Mouse (Mus musculus): ENCODE results near the gene Nek6. TPM values are rescaled to one million over a fixed set of nuclear protein-coding genes. Genes with fewer than 3 reads are reported as not detected.
A peak's percentile ranks its signal among the peaks of the same experiment; 100 is the strongest.

Gene Nek6
- polyA plus RNA-seq, 1 experiment from 2014 or later: 70.9 TPM

DNA sequence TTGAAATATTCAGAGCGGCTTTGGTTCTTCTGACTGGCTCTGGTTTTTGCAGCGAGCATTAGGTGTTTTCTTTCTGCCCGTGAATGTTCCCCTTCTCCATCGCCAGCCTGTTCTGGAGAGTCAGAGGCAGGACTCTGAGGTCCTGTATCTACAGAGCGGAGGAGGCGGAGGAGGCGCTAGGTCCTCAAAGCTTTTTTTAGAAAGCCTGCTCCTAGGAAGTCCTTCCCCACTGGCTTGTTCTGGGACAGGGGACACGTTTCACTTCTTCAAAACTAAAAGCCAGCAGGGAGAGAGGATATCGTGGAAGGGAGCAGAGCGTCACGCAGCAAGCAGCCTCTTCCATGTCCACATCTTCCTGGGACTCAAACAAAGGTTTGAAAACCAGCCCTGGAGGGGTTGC lies 26.9 kb upstream of the Nek6 start:
- no peaks in the 10 kb centered on the region for H3K9me3 ChIP-seq (ENCODE audit: control insufficient read depth)
- H3K27ac ChIP-seq (ENCODE audit: low read depth, low read length): peak overlapping the region; percentile 50; the same call in 1 of the 2 replicates
- H3K36me3 ChIP-seq (ENCODE audit: control insufficient read depth, insufficient read depth): no peaks in the 10 kb centered on the region
- no peak for ATAC-seq
- 81% methylated on average over 11 of the region's 11 CpGs for WGBS
- no peak overlapping the region for H3K9ac ChIP-seq (ENCODE audit: low read depth, low read length)
- H3K4me3 ChIP-seq (ENCODE audit: low read depth, low read length): no peak overlapping the region
- no peak overlapping the region for H3K4me2 ChIP-seq (replicated peaks; ENCODE audit: low read depth)
- no peaks in the 10 kb centered on the region for H3K27me3 ChIP-seq (replicated peaks; ENCODE audit: control insufficient read depth, insufficient read depth, low read length)
- peaks cover 15% of the 10 kb centered on the region for H3K4me1 ChIP-seq (replicated peaks; ENCODE audit: control insufficient read depth, insufficient read depth, low read length)
- TF ChIP-seq CTCF (IDR thresholded peaks at IDR 0.05; ENCODE audit: low read depth): no peak

- peak; percentile 50; the same call in 1 of the 2 replicates for ATAC-seq
- 50% methylated on average over 3 of the region's 3 CpGs for WGBS
- H3K27ac ChIP-seq (ENCODE audit: low read depth, low read length): peak overlapping the region; percentile 92
Measured at GRCm38 (mm10) chr2:38485409-38485808, 26.0 kb upstream of the Nek6 start.

GRCm38 (mm10) chr2:38485957-38486931 lies 25.2 kb upstream of the Nek6 start:
- Histone ChIP-seq H3K27me3 (replicated peaks; ENCODE audit: control insufficient read depth, insufficient read depth, low read length) (no peaks in the 10 kb centered on the region), H3K4me3 (ENCODE audit: low read depth, low read length) (no peak overlapping the region), H3K36me3 (ENCODE audit: control insufficient read depth, insufficient read depth) (no peaks in the 10 kb centered on the region), H3K4me2 (replicated peaks; ENCODE audit: low read depth) (0 out of 2 replicates have a peak overlapping the region, but pooled peaks have one; percentile 14), H3K9ac (ENCODE audit: low read depth, low read length) (no peak overlapping the region), H3K4me1 (replicated peaks; ENCODE audit: control insufficient read depth, insufficient read depth, low read length) (peaks cover 15% of the 10 kb centered on the region), H3K27ac (ENCODE audit: low read depth, low read length) (peak overlapping the region; percentile 92), H3K9me3 (ENCODE audit: control insufficient read depth) (no peaks in the 10 kb centered on the region)
- 24% methylated on average over 6 of the region's 6 CpGs for WGBS
- ATAC-seq: peak; percentile 97
- peak; percentile 35 for TF ChIP-seq CTCF (IDR thresholded peaks at IDR 0.05; ENCODE audit: low read depth)

More at GRCm38 (mm10) chr2:38485409-38485808, 26.0 kb upstream of the Nek6 start:
- Histone ChIP-seq H3K4me3 (ENCODE audit: low read depth, low read length) (no peak overlapping the region), H3K36me3 (ENCODE audit: control insufficient read depth, insufficient read depth) (no peaks in the 10 kb centered on the region), H3K9ac (ENCODE audit: low read depth, low read length) (no peak overlapping the region), H3K4me2 (replicated peaks; ENCODE audit: low read depth) (no peak overlapping the region), H3K27me3 (replicated peaks; ENCODE audit: control insufficient read depth, insufficient read depth, low read length) (no peaks in the 10 kb centered on the region), H3K9me3 (ENCODE audit: control insufficient read depth) (no peaks in the 10 kb centered on the region), H3K4me1 (replicated peaks; ENCODE audit: control insufficient read depth, insufficient read depth, low read length) (peaks cover 15% of the 10 kb centered on the region)
- TF ChIP-seq CTCF (IDR thresholded peaks at IDR 0.05; ENCODE audit: low read depth): no peak

GRCm38 (mm10) chr2:38497594-38497993 lies 13.8 kb upstream of the Nek6 start:
- H3K27ac ChIP-seq (ENCODE audit: low read depth, low read length): no peak overlapping the region
- H3K4me1 ChIP-seq (replicated peaks; ENCODE audit: control insufficient read depth, insufficient read depth, low read length): no peaks in the 10 kb centered on the region
- H3K9me3 ChIP-seq (ENCODE audit: control insufficient read depth): no peaks in the 10 kb centered on the region
- no peaks in the 10 kb centered on the region for H3K27me3 ChIP-seq (replicated peaks; ENCODE audit: control insufficient read depth, insufficient read depth, low read length)
- no peak overlapping the region for H3K9ac ChIP-seq (ENCODE audit: low read depth, low read length)
- no peak for ATAC-seq
- H3K36me3 ChIP-seq (ENCODE audit: control insufficient read depth, insufficient read depth): no peaks in the 10 kb centered on the region
- no peak for TF ChIP-seq CTCF (IDR thresholded peaks at IDR 0.05; ENCODE audit: low read depth)
- no peak overlapping the region for H3K4me2 ChIP-seq (replicated peaks; ENCODE audit: low read depth)
- H3K4me3 ChIP-seq (ENCODE audit: low read depth, low read length): no peak overlapping the region

- Histone ChIP-seq H3K4me2 (replicated peaks; ENCODE audit: low read depth) (no peak overlapping the region), H3K27me3 (replicated peaks; ENCODE audit: control insufficient read depth, insufficient read depth, low read length) (no peaks in the 10 kb centered on the region), H3K9me3 (ENCODE audit: control insufficient read depth) (no peaks in the 10 kb centered on the region), H3K36me3 (ENCODE audit: control insufficient read depth, insufficient read depth) (no peaks in the 10 kb centered on the region), H3K4me3 (ENCODE audit: low read depth, low read length) (no peak overlapping the region), H3K4me1 (replicated peaks; ENCODE audit: control insufficient read depth, insufficient read depth, low read length) (no peaks in the 10 kb centered on the region), H3K9ac (ENCODE audit: low read depth, low read length) (no peak overlapping the region), H3K27ac (ENCODE audit: low read depth, low read length) (no peak overlapping the region)
- no peak for TF ChIP-seq CTCF (IDR thresholded peaks at IDR 0.05; ENCODE audit: low read depth)
- WGBS: 50% methylated on average over 1 of the region's 1 CpGs
- ATAC-seq: no peak
Measured at GRCm38 (mm10) chr2:38501606-38502005, 9.8 kb upstream of the Nek6 start.

DNA sequence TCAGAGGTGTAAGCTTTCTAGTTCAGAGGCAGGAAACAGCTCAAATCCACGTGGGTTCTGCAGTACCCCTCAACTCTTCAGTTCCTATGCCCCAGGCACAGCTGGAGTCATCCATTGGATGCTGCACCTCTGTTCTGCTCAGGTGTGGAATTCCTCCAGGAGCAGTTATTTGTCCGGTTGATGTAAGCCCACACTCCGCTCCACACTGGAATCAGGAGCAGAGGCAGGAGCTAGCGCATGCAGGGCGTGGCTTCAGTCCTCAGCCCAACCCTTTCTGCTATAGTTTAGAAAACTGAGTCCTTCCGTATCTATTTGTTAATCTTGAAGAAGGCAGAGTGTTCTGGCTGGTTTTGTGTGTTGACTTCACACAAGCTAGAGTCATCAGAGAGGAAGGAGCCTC lies 9.3 kb upstream of the Nek6 start:
- WGBS: 47% methylated on average over 6 of the region's 6 CpGs
- Histone ChIP-seq H3K4me3 (ENCODE audit: low read depth, low read length) (no peak overlapping the region), H3K36me3 (ENCODE audit: control insufficient read depth, insufficient read depth) (no peaks in the 10 kb centered on the region), H3K9ac (ENCODE audit: low read depth, low read length) (no peak overlapping the region), H3K9me3 (ENCODE audit: control insufficient read depth) (no peaks in the 10 kb centered on the region), H3K4me2 (replicated peaks; ENCODE audit: low read depth) (no peak overlapping the region), H3K4me1 (replicated peaks; ENCODE audit: control insufficient read depth, insufficient read depth, low read length) (no peaks in the 10 kb centered on the region), H3K27ac (ENCODE audit: low read depth, low read length) (no peak overlapping the region), H3K27me3 (replicated peaks; ENCODE audit: control insufficient read depth, insufficient read depth, low read length) (no peaks in the 10 kb centered on the region)
- TF ChIP-seq CTCF (IDR thresholded peaks at IDR 0.05; ENCODE audit: low read depth): no peak
- no peak; the same call in 1 of the 2 replicates for ATAC-seq

Data from intestine, postnatal 0 days (tissue).